Mouse (Mus musculus) left cerebral cortex, adult 18-20 months (tissue): Measurements from ENCODE around the gene Zbtb44. TPM values are rescaled to one million over a fixed set of nuclear protein-coding genes. Genes with fewer than 3 reads are reported as not detected.

Experiments
- DNase-seq, 2 experiments: peaks; one replicate each; pipeline ENCODE4 v3.0.0; 2021 to 2022; ENCODE audit warnings: low spot score in 2 of 2, mixed read lengths in 1 of 2
- total RNA-seq, 2 experiments: library from RNA; stranded (reverse); gene quantifications; 2 replicates each; pipeline ENCODE4 v1.2.3; 2021

The Zbtb44 gene
- total RNA-seq, 2 experiments from 2014 or later = 41.3 to 43.5 TPM

DNA sequence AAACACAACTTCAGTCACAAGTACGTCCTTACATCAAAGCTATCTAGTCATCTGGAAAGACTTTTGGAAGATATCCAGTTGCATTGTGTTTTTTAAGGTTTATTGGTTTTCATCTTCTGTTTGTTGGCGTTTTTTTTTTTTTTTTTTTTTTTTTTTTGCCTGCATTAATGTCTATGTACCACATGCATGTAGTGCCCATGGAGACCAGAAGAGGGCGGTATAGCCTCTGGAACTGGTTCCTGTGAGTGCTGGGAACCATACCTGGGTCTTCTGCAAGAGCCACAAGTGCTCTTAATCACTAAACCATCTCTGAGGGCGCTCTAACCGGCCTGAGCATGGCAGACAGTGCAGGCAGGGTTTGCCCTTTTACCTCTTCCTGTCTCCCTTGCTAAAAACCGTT, 67.7 kb downstream of the Zbtb44 start:
- DNase-seq = no peak

GRCm38 (mm10) chr9:31108464-31108863, 78.0 kb downstream of the Zbtb44 start:
- no peak for DNase-seq

- no peak for DNase-seq
Observed at GRCm38 (mm10) chr9:31115586-31115985, 85.1 kb downstream of the Zbtb44 start.

DNA sequence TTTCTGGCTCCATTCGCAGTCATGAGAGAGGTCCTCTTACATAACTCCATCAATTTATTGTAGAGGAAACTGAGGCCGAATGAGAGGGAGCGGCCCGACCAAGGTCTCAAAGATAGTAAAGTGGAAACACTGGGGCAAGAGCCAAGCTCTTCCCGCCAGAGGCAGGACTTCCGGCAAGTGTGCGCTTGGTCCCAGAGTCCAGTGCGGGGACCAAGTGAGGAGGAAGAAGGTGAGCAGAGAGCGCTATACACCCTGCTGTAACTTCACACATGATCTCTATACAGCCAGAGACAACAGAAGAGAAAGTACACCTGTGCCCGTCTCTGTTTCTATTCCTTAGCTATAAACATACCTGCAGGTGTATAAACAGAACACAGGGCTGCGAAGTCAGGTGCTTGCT, 86.6 kb downstream of the Zbtb44 start:
- no peak for DNase-seq

DNA sequence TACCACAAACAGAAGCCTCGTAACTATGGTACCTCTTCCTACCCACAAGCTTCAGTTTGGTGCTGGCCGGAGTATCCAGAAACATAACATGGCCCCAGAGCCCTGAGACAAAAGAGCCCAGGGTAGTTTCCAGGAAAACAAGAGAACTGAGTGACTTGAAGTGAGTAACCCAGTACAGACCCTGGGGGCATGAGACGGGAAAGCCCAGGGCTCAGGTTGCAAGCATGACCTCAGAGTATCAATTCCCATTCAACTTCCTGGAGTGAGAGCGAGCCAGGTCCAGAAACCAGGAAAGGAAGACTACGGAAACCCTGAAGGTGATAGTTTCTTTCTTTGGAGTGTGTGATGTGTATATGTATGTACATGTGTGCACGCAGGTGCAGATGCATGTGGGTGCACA, 87.0 kb downstream of the Zbtb44 start:
- no peak for DNase-seq

DNA sequence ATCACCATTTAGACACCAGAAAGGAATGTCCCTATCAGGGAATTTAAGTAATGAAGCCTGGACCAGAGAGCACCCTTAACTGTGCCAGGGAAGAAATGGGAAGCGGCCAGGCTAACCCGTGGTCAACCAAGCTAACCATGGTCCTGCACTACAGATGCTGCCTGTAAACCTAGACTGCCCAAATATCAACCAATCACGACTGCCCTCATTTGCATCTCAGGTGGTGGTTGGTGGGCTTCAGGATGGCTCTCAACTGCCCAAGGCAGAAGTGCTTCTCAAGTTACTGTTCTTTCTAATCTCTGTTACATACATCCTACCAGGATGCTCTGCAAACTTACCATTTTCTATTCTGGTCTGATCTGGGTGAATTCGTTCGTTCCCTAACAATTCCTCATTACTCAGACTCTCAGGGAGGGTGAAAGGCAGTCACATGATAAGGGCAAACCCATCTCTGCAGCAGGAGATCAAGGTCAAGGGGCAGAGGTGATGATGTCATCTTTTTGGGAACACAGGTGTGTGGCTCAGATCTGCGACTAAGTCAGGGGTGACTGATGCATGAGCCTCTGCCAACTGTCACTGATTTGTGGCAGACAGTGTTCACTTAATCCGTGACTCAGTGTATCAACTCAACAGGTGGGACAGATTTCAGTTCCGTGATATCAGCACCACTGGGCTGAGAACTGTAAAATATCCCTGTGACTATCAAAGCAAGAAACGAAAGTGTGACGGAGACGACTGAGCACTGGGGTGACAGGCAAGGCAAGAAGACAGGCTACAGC, 88.3 kb downstream of the Zbtb44 start:
- no peak for DNase-seq

DNA sequence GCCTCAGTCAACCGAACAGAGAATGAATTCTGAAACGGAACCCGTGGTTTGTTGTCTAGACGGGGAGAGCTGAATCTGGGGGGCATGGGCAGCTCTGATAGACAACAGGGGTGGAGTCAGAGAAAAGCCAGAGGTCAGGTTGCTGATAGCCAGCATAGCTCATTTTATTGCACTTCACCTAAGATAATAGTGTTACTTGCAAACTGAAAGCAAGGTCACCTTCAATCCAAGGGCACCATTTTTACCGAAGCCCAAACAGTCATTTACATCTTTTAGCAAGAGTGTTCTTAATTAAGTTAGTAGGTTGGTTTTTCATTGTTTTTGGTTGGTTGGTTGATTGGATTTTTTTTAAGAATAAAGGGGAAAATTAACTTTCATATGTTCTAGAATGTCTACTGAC, 89.0 kb downstream of the Zbtb44 start:
- no peak for DNase-seq

DNA sequence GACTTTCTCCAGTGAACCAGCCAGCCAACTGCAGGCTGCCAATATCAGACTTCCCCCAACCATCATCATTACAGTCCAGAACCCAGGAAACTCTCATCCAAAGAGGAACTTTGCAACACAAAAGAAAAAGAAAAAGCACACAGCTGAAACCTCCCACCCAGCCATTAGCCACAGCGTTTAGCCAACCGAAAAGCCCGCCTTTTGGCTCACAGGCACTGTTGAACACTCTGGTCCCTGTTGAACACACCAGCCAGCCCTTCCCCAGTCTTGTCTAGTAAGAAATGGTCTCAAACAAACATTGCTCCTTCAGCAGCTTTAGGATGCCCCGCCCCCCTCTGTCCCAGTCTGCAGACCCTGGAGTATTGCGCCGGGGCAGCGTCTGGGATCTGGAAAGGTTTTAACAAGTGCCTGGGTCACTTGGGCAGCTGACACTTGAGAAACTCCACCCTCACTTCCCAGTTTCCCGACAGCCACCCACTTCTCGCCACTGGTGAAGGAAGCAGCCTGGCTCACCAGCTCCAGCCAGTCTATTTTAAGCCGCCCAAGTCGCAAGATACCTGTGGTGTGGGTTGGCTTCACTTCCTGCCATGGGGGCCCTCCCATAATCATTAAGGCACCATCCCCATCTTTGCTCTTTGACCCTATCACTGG, 89.6 kb downstream of the Zbtb44 start:
- DNase-seq = no peak

DNA sequence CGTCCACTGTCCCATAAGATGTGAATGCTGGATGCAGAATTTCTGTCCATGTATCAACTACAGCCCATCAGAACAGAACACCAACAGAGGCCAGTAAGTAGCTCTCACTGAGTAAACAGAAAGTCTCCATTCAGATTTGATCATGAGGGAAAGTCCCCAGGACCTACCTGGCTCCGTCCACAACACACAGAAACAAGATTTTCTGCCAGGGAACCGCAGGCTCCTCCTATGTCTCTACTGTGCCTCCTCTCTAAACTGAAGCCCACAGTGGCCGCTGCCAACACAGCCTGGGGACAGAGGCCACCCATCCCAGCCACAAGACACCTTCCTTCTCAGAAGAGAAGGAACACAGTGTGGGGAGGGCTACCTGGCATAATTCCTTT, 90.1 kb downstream of the Zbtb44 start:
- DNase-seq = no peak

GRCm38 (mm10) chr9:31122464-31123030, 92.1 kb downstream of the Zbtb44 start:
- no peak for DNase-seq

Other genes with a start within 250 kb of the Zbtb44 start
- 1 to 10 TPM; 5.1 to 5.6 TPM for gene Adamts15, start 108.2 kb upstream of the Zbtb44 start, total RNA-seq
- 1 to 10 TPM; 4.1 to 4.5 TPM for gene Adamts8, start 88.1 kb upstream of the Zbtb44 start, total RNA-seq
- 1 to 10 TPM; 1.1 to 1.2 TPM for gene St14, start 101.2 kb downstream of the Zbtb44 start, total RNA-seq
- gene Aplp2, start 181.2 kb downstream of the Zbtb44 start, total RNA-seq = 100 to 1,000 TPM; 590 to 591 TPM
- 10 to 100 TPM; 20.4 to 20.7 TPM for gene Prdm10, start 249.9 kb downstream of the Zbtb44 start, total RNA-seq